Mouse (Mus musculus): ENCODE data around the gene Gm21748.
"Not testable (repeated sequence)": the region's sequence is repeated elsewhere in the genome, so short reads cannot be mapped to it uniquely, and the experiment has no call there.

Gm21748 gene

GRCm38 (mm10) chrY:90839077-90839476 is at the start of gene Gm21748:
TSS of gene Gm21748 (minus strand) at chrY:90839177.
- DNase-seq (ENCODE audit: low spot score in 2 of 2) = not testable (repeated sequence)
